Mouse (Mus musculus): Measurements from ENCODE around the gene Adarb2. TPM values are rescaled to one million over a fixed set of nuclear protein-coding genes. Genes with fewer than 3 reads are reported as not detected.

Gene Adarb2
- polyA plus RNA-seq, 1 experiment from 2014 or later: 1.7 TPM

- no peak overlapping the region for H3K4me2 ChIP-seq
- no peak overlapping the region for H3K9ac ChIP-seq
- H3K9me3 ChIP-seq: no peaks in the 10 kb centered on the region
- no peaks in the 10 kb centered on the region for H3K4me1 ChIP-seq
- no peak overlapping the region for H3K27ac ChIP-seq
- no peak overlapping the region for H3K4me3 ChIP-seq
- H3K36me3 ChIP-seq: no peaks in the 10 kb centered on the region
- H3K27me3 ChIP-seq: no peaks in the 10 kb centered on the region
- no peak for ATAC-seq (ENCODE audit: insufficient number of reproducible peaks, low FRiP score, low TSS enrichment, low read depth)
- 71% methylated on average over 4 of the region's 4 CpGs for WGBS
Observed at GRCm38 (mm10) chr13:8400265-8401041, 197.8 kb downstream of the Adarb2 start.

- WGBS: 65% methylated on average over 3 of the region's 3 CpGs
- no peaks in the 10 kb centered on the region for H3K4me1 ChIP-seq
- H3K27me3 ChIP-seq: no peaks in the 10 kb centered on the region
Observed at GRCm38 (mm10) chr13:8402324-8402873, 199.7 kb downstream of the Adarb2 start.

GRCm38 (mm10) chr13:8406020-8406419 is 203.4 kb downstream of the Adarb2 start:
- 61% methylated on average over 6 of the region's 6 CpGs for WGBS
- no peaks in the 10 kb centered on the region for H3K36me3 ChIP-seq
- H3K4me2 ChIP-seq: no peak overlapping the region
- no peaks in the 10 kb centered on the region for H3K27me3 ChIP-seq
- ATAC-seq (ENCODE audit: insufficient number of reproducible peaks, low FRiP score, low TSS enrichment, low read depth): no peak
- no peak overlapping the region for H3K27ac ChIP-seq
- H3K4me3 ChIP-seq: no peak overlapping the region
- no peak overlapping the region for H3K9ac ChIP-seq
- no peaks in the 10 kb centered on the region for H3K4me1 ChIP-seq
- H3K9me3 ChIP-seq: no peaks in the 10 kb centered on the region

More at GRCm38 (mm10) chr13:8402324-8402873, 199.7 kb downstream of the Adarb2 start:
- no peak overlapping the region for H3K9ac ChIP-seq
- ATAC-seq (ENCODE audit: insufficient number of reproducible peaks, low FRiP score, low TSS enrichment, low read depth): no peak
- H3K9me3 ChIP-seq: no peaks in the 10 kb centered on the region
- no peak overlapping the region for H3K4me3 ChIP-seq
- H3K36me3 ChIP-seq: no peaks in the 10 kb centered on the region
- H3K4me2 ChIP-seq: no peak overlapping the region
- no peak overlapping the region for H3K27ac ChIP-seq

- no peaks in the 10 kb centered on the region for H3K4me1 ChIP-seq
- 71% methylated on average over 5 of the region's 5 CpGs for WGBS
- H3K4me3 ChIP-seq: no peak overlapping the region
- no peaks in the 10 kb centered on the region for H3K9me3 ChIP-seq
- no peak overlapping the region for H3K27ac ChIP-seq
- H3K27me3 ChIP-seq: no peaks in the 10 kb centered on the region
- no peak for ATAC-seq (ENCODE audit: insufficient number of reproducible peaks, low FRiP score, low TSS enrichment, low read depth)
- no peak overlapping the region for H3K9ac ChIP-seq
- H3K36me3 ChIP-seq: no peaks in the 10 kb centered on the region
- H3K4me2 ChIP-seq: no peak overlapping the region
Observed at GRCm38 (mm10) chr13:8410353-8411318, 208.0 kb downstream of the Adarb2 start.

- no peak overlapping the region for H3K4me3 ChIP-seq
- H3K4me1 ChIP-seq: no peaks in the 10 kb centered on the region
- no peaks in the 10 kb centered on the region for H3K27me3 ChIP-seq
- no peak overlapping the region for H3K9ac ChIP-seq
- no peak overlapping the region for H3K4me2 ChIP-seq
- no peak overlapping the region for H3K27ac ChIP-seq
- H3K36me3 ChIP-seq: no peaks in the 10 kb centered on the region
- no peaks in the 10 kb centered on the region for H3K9me3 ChIP-seq
- 89% methylated on average over 15 of the region's 15 CpGs for WGBS
- no peak for ATAC-seq (ENCODE audit: insufficient number of reproducible peaks, low FRiP score, low TSS enrichment, low read depth)
Observed at GRCm38 (mm10) chr13:8424019-8424719, 221.5 kb downstream of the Adarb2 start.

- no peaks in the 10 kb centered on the region for H3K4me1 ChIP-seq
- no peaks in the 10 kb centered on the region for H3K27me3 ChIP-seq
- no peaks in the 10 kb centered on the region for H3K36me3 ChIP-seq
- H3K9me3 ChIP-seq: no peaks in the 10 kb centered on the region
- no peak overlapping the region for H3K27ac ChIP-seq
- H3K4me2 ChIP-seq: no peak overlapping the region
- 89% methylated on average over 4 of the region's 4 CpGs for WGBS
- no peak for ATAC-seq (ENCODE audit: insufficient number of reproducible peaks, low FRiP score, low TSS enrichment, low read depth)
- no peak overlapping the region for H3K4me3 ChIP-seq
- H3K9ac ChIP-seq: no peak overlapping the region
Observed at GRCm38 (mm10) chr13:8439188-8439835, 236.6 kb downstream of the Adarb2 start.

GRCm38 (mm10) chr13:8445415-8445814 is 242.7 kb downstream of the Adarb2 start:
- Histone ChIP-seq H3K4me3 (no peak overlapping the region), H3K4me1 (no peaks in the 10 kb centered on the region), H3K27me3 (no peaks in the 10 kb centered on the region), H3K36me3 (no peaks in the 10 kb centered on the region), H3K4me2 (no peak overlapping the region), H3K9me3 (no peaks in the 10 kb centered on the region), H3K27ac (no peak overlapping the region), H3K9ac (no peak overlapping the region)
- WGBS: 61% methylated on average over 2 of the region's 2 CpGs
- no peak for ATAC-seq (ENCODE audit: insufficient number of reproducible peaks, low FRiP score, low TSS enrichment, low read depth)

GRCm38 (mm10) chr13:8448192-8448879 is 245.7 kb downstream of the Adarb2 start:
- WGBS: 23% methylated on average over 8 of the region's 8 CpGs
- Histone ChIP-seq H3K4me1 (no peaks in the 10 kb centered on the region), H3K4me3 (no peak overlapping the region), H3K9me3 (no peaks in the 10 kb centered on the region), H3K9ac (no peak overlapping the region), H3K36me3 (no peaks in the 10 kb centered on the region), H3K27ac (no peak overlapping the region), H3K27me3 (no peaks in the 10 kb centered on the region), H3K4me2 (no peak overlapping the region)
- no peak for ATAC-seq (ENCODE audit: insufficient number of reproducible peaks, low FRiP score, low TSS enrichment, low read depth)

GRCm38 (mm10) chr13:8451581-8451980 is 248.9 kb downstream of the Adarb2 start:
- Histone ChIP-seq H3K36me3 (no peaks in the 10 kb centered on the region), H3K27me3 (no peaks in the 10 kb centered on the region), H3K27ac (no peak overlapping the region), H3K4me1 (no peaks in the 10 kb centered on the region), H3K4me3 (no peak overlapping the region), H3K4me2 (no peak overlapping the region), H3K9me3 (no peaks in the 10 kb centered on the region), H3K9ac (no peak overlapping the region)
- 53% methylated on average over 4 of the region's 4 CpGs for WGBS
- ATAC-seq (ENCODE audit: insufficient number of reproducible peaks, low FRiP score, low TSS enrichment, low read depth): no peak

GRCm38 (mm10) chr13:8456886-8457285 is 254.2 kb downstream of the Adarb2 start:
- Histone ChIP-seq H3K4me2 (no peak overlapping the region), H3K27me3 (no peaks in the 10 kb centered on the region), H3K9ac (no peak overlapping the region), H3K9me3 (no peaks in the 10 kb centered on the region), H3K27ac (no peak overlapping the region), H3K4me1 (no peaks in the 10 kb centered on the region), H3K36me3 (no peaks in the 10 kb centered on the region), H3K4me3 (no peak overlapping the region)
- 68% methylated on average over 3 of the region's 3 CpGs for WGBS
- ATAC-seq (ENCODE audit: insufficient number of reproducible peaks, low FRiP score, low TSS enrichment, low read depth): no peak

GRCm38 (mm10) chr13:8457831-8458230 is 255.2 kb downstream of the Adarb2 start:
- Histone ChIP-seq H3K4me3 (no peak overlapping the region), H3K9me3 (no peaks in the 10 kb centered on the region), H3K9ac (no peak overlapping the region), H3K4me1 (no peaks in the 10 kb centered on the region), H3K36me3 (no peaks in the 10 kb centered on the region), H3K27ac (no peak overlapping the region), H3K4me2 (no peak overlapping the region), H3K27me3 (no peaks in the 10 kb centered on the region)
- no peak for ATAC-seq (ENCODE audit: insufficient number of reproducible peaks, low FRiP score, low TSS enrichment, low read depth)
- 69% methylated on average over 3 of the region's 3 CpGs for WGBS

All from limb, embryonic 15.5 days (tissue).